Mouse (Mus musculus): ENCODE results near the gene Rimbp2. TPM values are rescaled to one million over a fixed set of nuclear protein-coding genes. Genes with fewer than 3 reads are reported as not detected.
"Not testable (repeated sequence)": the region's sequence is repeated elsewhere in the genome, so short reads cannot be mapped to it uniquely, and the experiment has no call there.

Rimbp2 gene
- polyA plus RNA-seq, 1 experiment from 2014 or later: 0.63 TPM

DNA sequence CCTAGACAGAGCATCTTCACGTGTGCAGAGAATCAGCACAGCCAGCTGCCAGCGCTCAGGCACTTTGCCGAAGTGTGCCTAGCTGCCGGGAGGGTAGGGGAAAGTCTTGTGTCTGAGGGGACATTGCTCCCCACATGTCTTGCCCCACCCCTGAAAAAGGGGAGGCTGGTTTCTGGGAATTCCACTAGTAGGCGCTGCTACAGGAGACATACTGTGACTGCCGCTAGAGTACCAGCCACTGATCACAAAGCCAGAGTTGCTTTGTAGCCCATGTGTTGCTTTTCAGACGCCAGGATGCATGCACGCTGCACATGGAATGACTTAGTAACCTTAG, 213.5 kb downstream of the Rimbp2 start:
- ATAC-seq (ENCODE audit: insufficient number of reproducible peaks, insufficient read depth, low FRiP score, low read depth): no peak
- H3K27me3 ChIP-seq (ENCODE audit: control insufficient read depth, insufficient read depth, low read length): peaks cover 11% of the 10 kb centered on the region; the same call in 1 of the 2 replicates
- no peaks in the 10 kb centered on the region for H3K9me3 ChIP-seq (ENCODE audit: control insufficient read depth, low read length)
- no peak overlapping the region for H3K27ac ChIP-seq (replicated peaks in 1 of 2; ENCODE audit: control insufficient read depth in 1 of 2, insufficient read depth in 1 of 2, low read depth in 2 of 2, low read length in 2 of 2)
- no peaks in the 10 kb centered on the region for H3K4me1 ChIP-seq (ENCODE audit: control insufficient read depth in 2 of 2, insufficient read depth in 2 of 2, low read length in 2 of 2)
- H3K4me3 ChIP-seq (ENCODE audit: control insufficient read depth in 1 of 2, insufficient read depth in 1 of 2, low read depth in 1 of 2, low read length in 2 of 2): no peak overlapping the region
- no peaks in the 10 kb centered on the region for H3K36me3 ChIP-seq (ENCODE audit: control insufficient read depth, insufficient read depth, low read length)
- no peak overlapping the region for H3K4me2 ChIP-seq (ENCODE audit: low read length)
- 40% methylated on average over 8 of the region's 8 CpGs for WGBS
- no peak overlapping the region for H3K9ac ChIP-seq (ENCODE audit: low read length)

DNA sequence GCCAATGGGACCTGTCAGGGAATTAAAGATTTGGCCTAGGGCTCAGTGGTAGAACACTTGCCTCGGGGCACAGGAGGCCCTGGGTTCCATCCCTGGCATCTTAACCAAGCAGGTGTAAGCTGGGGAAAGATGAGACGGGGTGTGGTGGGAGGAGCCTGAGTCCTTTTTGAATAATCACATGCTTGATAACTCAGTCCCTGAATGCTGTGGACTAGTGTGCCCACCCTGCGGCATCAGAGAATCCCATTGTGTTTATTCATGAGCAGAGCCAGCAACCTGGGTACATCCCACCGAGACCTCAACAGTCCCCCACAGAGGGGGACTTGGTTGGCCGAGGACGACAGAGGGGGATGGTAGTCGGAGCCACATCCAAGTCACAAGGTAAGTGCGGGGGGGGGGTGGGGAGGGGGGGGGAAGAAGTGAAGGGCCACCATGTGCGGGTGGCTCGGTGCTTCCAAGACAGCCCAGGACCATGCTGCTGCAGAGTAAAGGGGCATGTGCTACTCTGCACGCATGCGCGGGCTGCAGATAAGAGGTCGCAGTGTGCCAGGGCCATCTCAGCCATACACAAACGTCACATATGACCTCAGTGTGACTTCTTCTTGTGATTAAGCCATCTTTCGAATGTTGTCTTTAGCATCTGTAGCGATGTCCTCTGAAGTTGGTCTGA, 214.0 kb downstream of the Rimbp2 start:
- Histone ChIP-seq H3K9me3 (ENCODE audit: control insufficient read depth, low read length) (no peaks in the 10 kb centered on the region), H3K27me3 (ENCODE audit: control insufficient read depth, insufficient read depth, low read length) (peaks cover 11% of the 10 kb centered on the region; the same call in 1 of the 2 replicates), H3K4me2 (ENCODE audit: low read length) (no peak overlapping the region), H3K4me1 (ENCODE audit: control insufficient read depth in 2 of 2, insufficient read depth in 2 of 2, low read length in 2 of 2) (no peaks in the 10 kb centered on the region), H3K4me3 (ENCODE audit: control insufficient read depth in 1 of 2, insufficient read depth in 1 of 2, low read depth in 1 of 2, low read length in 2 of 2) (no peak overlapping the region), H3K9ac (ENCODE audit: low read length) (no peak overlapping the region), H3K36me3 (ENCODE audit: control insufficient read depth, insufficient read depth, low read length) (no peaks in the 10 kb centered on the region), H3K27ac (replicated peaks in 1 of 2; ENCODE audit: control insufficient read depth in 1 of 2, insufficient read depth in 1 of 2, low read depth in 2 of 2, low read length in 2 of 2) (no peak overlapping the region)
- WGBS: 39% methylated on average over 16 of the region's 17 CpGs
- no peak for ATAC-seq (ENCODE audit: insufficient number of reproducible peaks, insufficient read depth, low FRiP score, low read depth)

DNA sequence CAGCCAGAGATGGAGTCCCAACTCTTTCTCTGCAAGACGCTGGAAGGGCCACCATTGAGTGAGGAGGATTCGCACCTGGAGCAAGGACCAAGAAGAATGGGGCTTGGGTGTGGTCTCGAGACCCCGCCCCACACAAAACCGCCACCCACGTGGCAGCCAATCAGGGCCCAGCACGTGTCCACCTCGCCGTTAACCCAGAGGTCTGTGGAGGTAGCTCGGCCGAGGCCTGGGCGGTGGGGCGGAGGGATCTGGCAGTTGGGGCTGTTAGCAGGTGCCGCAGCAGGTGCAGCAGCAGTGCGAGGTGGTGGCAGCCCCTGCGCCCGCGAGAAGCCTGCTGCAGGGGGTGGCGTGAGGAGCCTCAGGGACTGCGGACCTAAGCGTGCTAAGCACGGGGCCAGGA, 217.4 kb downstream of the Rimbp2 start:
- no peak overlapping the region for H3K4me3 ChIP-seq (ENCODE audit: control insufficient read depth in 1 of 2, insufficient read depth in 1 of 2, low read depth in 1 of 2, low read length in 2 of 2)
- no peaks in the 10 kb centered on the region for H3K9me3 ChIP-seq (ENCODE audit: control insufficient read depth, low read length)
- peaks cover 11% of the 10 kb centered on the region for H3K27me3 ChIP-seq (ENCODE audit: control insufficient read depth, insufficient read depth, low read length)
- no peak for ATAC-seq (ENCODE audit: insufficient number of reproducible peaks, insufficient read depth, low FRiP score, low read depth)
- no peak overlapping the region for H3K27ac ChIP-seq (replicated peaks in 1 of 2; ENCODE audit: control insufficient read depth in 1 of 2, insufficient read depth in 1 of 2, low read depth in 2 of 2, low read length in 2 of 2)
- H3K9ac ChIP-seq (ENCODE audit: low read length): no peak overlapping the region
- no peaks in the 10 kb centered on the region for H3K4me1 ChIP-seq (ENCODE audit: control insufficient read depth in 2 of 2, insufficient read depth in 2 of 2, low read length in 2 of 2)
- H3K4me2 ChIP-seq (ENCODE audit: low read length): no peak overlapping the region
- WGBS: 65% methylated on average over 22 of the region's 22 CpGs
- no peaks in the 10 kb centered on the region for H3K36me3 ChIP-seq (ENCODE audit: control insufficient read depth, insufficient read depth, low read length)

DNA sequence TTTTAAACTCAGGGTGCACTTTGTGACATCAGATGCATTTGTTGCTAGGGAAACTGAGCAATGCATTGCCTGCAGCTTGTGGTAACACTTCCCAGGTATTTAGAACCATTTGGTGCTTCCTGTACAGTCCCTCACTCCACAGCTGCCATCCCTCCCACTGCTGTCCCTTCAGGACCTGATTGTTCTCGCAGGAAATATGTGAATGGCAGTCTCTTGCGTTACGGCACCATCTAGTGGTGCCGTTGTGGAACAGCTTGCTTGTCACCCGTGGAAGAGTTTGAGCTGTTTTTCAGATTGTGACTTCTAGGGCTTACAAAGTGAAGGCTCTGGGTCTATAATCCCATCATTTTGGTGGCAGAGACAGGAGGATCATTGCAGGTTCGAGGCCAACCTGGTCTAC, 219.3 kb downstream of the Rimbp2 start:
- H3K9ac ChIP-seq (ENCODE audit: low read length): no peak overlapping the region
- WGBS: 4% methylated on average over 6 of the region's 6 CpGs
- no peak for ATAC-seq (ENCODE audit: insufficient number of reproducible peaks, insufficient read depth, low FRiP score, low read depth)
- no peak overlapping the region for H3K27ac ChIP-seq (replicated peaks in 1 of 2; ENCODE audit: control insufficient read depth in 1 of 2, insufficient read depth in 1 of 2, low read depth in 2 of 2, low read length in 2 of 2)
- peaks cover 5% of the 10 kb centered on the region for H3K27me3 ChIP-seq (ENCODE audit: control insufficient read depth, insufficient read depth, low read length)
- no peaks in the 10 kb centered on the region for H3K36me3 ChIP-seq (ENCODE audit: control insufficient read depth, insufficient read depth, low read length)
- H3K4me1 ChIP-seq (ENCODE audit: control insufficient read depth in 2 of 2, insufficient read depth in 2 of 2, low read length in 2 of 2): no peaks in the 10 kb centered on the region
- no peak overlapping the region for H3K4me2 ChIP-seq (ENCODE audit: low read length)
- H3K4me3 ChIP-seq (ENCODE audit: control insufficient read depth in 1 of 2, insufficient read depth in 1 of 2, low read depth in 1 of 2, low read length in 2 of 2): no peak overlapping the region
- H3K9me3 ChIP-seq (ENCODE audit: control insufficient read depth, low read length): no peaks in the 10 kb centered on the region

DNA sequence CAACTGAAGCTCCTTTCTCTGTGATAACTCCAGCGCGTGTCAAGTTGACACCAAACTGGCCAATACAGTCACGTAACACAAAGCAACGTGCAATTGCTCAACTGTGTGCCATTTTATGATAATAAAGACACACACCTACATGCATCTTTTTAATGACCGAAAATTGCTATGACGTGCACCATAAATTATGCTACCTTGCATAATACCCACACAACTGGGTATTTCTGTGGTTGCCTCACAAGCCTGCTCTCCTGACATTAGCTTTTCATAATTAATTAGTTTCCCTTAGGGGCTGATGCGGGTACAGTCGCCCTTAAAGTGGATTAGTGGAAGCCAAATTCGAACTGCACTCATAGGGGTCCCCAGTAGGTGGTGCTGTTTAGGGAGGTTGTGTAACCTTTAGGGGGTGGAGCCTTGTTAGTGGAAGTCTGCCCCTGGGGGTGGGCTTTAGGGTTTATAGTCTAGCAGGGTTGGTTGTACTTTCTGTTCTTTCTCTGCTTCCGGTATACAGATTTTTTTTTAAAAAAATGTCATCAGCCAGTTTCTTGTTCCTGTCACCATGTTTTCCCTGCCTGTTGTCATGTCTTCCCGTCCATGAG, 220.8 kb downstream of the Rimbp2 start:
- no peak overlapping the region for H3K4me2 ChIP-seq (ENCODE audit: low read length)
- 62% methylated on average over 11 of the region's 11 CpGs for WGBS
- no peak for ATAC-seq (ENCODE audit: insufficient number of reproducible peaks, insufficient read depth, low FRiP score, low read depth)

DNA sequence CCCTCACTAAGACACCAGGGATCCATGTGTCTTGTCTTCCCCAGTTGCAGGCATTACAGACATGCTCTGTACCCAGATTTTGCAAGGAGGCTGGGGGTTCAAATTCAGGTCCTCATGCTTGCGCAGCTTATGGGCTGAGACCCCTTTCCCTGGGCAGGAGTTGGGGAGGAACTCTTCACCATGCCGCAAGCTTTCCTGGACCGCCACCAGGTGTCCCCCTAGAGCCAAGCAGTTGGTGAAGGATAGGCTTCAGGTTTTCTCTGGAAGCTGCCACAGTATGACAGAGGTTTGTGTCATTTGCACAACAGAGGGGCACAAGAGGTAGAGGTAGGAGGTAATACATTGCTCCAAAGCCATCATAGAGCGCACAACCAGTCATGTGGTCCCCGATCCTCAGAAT, 222.7 kb downstream of the Rimbp2 start:
- no peak overlapping the region for H3K4me2 ChIP-seq (ENCODE audit: low read length)
- H3K9me3 ChIP-seq (ENCODE audit: control insufficient read depth, low read length): no peaks in the 10 kb centered on the region
- no peaks in the 10 kb centered on the region for H3K36me3 ChIP-seq (ENCODE audit: control insufficient read depth, insufficient read depth, low read length)
- H3K9ac ChIP-seq (ENCODE audit: low read length): no peak overlapping the region
- H3K27me3 ChIP-seq (ENCODE audit: control insufficient read depth, insufficient read depth, low read length): no peaks in the 10 kb centered on the region; the same call in 1 of the 2 replicates
- WGBS: 39% methylated on average over 5 of the region's 5 CpGs
- no peaks in the 10 kb centered on the region for H3K4me1 ChIP-seq (ENCODE audit: control insufficient read depth in 2 of 2, insufficient read depth in 2 of 2, low read length in 2 of 2)
- H3K4me3 ChIP-seq (ENCODE audit: control insufficient read depth in 1 of 2, insufficient read depth in 1 of 2, low read depth in 1 of 2, low read length in 2 of 2): no peak overlapping the region
- H3K27ac ChIP-seq (replicated peaks in 1 of 2; ENCODE audit: control insufficient read depth in 1 of 2, insufficient read depth in 1 of 2, low read depth in 2 of 2, low read length in 2 of 2): no peak overlapping the region
- no peak for ATAC-seq (ENCODE audit: insufficient number of reproducible peaks, insufficient read depth, low FRiP score, low read depth)

More for the DNA sequence above, 220.8 kb downstream of the Rimbp2 start:
- no peaks in the 10 kb centered on the region for H3K4me1 ChIP-seq (ENCODE audit: control insufficient read depth in 2 of 2, insufficient read depth in 2 of 2, low read length in 2 of 2)
- H3K36me3 ChIP-seq (ENCODE audit: control insufficient read depth, insufficient read depth, low read length): no peaks in the 10 kb centered on the region
- H3K27me3 ChIP-seq (ENCODE audit: control insufficient read depth, insufficient read depth, low read length): no peaks in the 10 kb centered on the region; the same call in 1 of the 2 replicates
- H3K4me3 ChIP-seq (ENCODE audit: control insufficient read depth in 1 of 2, insufficient read depth in 1 of 2, low read depth in 1 of 2, low read length in 2 of 2): no peak overlapping the region
- H3K27ac ChIP-seq (replicated peaks in 1 of 2; ENCODE audit: control insufficient read depth in 1 of 2, insufficient read depth in 1 of 2, low read depth in 2 of 2, low read length in 2 of 2): no peak overlapping the region
- H3K9me3 ChIP-seq (ENCODE audit: control insufficient read depth, low read length): no peaks in the 10 kb centered on the region
- H3K9ac ChIP-seq (ENCODE audit: low read length): no peak overlapping the region

DNA sequence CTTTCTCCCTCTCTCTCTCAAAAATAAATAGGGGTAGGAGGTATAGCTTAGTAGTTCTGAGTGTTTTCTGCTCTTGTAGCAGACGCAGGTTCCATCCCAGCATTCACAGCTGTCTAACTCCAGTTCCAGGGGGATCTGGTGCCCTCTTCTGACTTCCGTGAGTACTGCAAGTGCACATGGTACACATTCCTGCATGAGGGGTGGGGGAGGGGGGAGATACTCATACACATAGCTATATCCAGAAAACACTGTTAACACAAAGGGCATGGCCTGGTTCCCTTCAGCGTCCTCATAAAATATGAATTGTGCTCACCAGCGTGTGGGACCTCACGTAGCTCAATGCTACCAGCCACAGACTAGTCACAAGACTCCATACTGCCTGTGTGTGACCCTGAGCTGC, 223.9 kb downstream of the Rimbp2 start:
- Histone ChIP-seq H3K36me3 (ENCODE audit: control insufficient read depth, insufficient read depth, low read length) (no peaks in the 10 kb centered on the region), H3K27me3 (ENCODE audit: control insufficient read depth, insufficient read depth, low read length) (no peaks in the 10 kb centered on the region; the same call in 1 of the 2 replicates), H3K9me3 (ENCODE audit: control insufficient read depth, low read length) (no peaks in the 10 kb centered on the region), H3K4me2 (ENCODE audit: low read length) (no peak overlapping the region), H3K4me3 (ENCODE audit: control insufficient read depth in 1 of 2, insufficient read depth in 1 of 2, low read depth in 1 of 2, low read length in 2 of 2) (no peak overlapping the region), H3K9ac (ENCODE audit: low read length) (no peak overlapping the region), H3K4me1 (ENCODE audit: control insufficient read depth in 2 of 2, insufficient read depth in 2 of 2, low read length in 2 of 2) (no peaks in the 10 kb centered on the region), H3K27ac (replicated peaks in 1 of 2; ENCODE audit: control insufficient read depth in 1 of 2, insufficient read depth in 1 of 2, low read depth in 2 of 2, low read length in 2 of 2) (no peak overlapping the region)
- no peak for ATAC-seq (ENCODE audit: insufficient number of reproducible peaks, insufficient read depth, low FRiP score, low read depth)
- 64% methylated on average over 5 of the region's 5 CpGs for WGBS

DNA sequence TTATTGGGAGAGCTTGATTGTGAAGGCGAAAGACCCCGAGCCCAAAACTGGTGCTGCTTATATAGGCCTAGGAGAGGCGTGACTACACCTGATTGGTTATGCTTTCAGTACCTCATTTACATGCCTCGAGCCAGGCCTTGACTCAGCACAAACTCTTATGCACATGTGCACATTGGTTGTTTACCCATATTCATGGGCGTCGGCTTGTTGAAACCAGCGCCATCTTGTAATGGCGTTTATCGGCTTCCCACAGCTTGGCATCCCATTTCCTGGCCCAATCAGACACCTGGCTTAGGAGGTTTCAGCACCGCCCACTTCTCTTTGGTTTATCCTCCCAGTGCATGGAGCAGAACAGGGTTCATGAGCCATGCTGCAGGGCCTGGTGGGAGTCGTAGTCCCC, 232.8 kb downstream of the Rimbp2 start:
- H3K4me1 ChIP-seq (ENCODE audit: control insufficient read depth in 2 of 2, insufficient read depth in 2 of 2, low read length in 2 of 2); H3K4me2 ChIP-seq (ENCODE audit: low read length); H3K9me3 ChIP-seq (ENCODE audit: control insufficient read depth, low read length); ATAC-seq (ENCODE audit: insufficient number of reproducible peaks, insufficient read depth, low FRiP score, low read depth); H3K27me3 ChIP-seq (ENCODE audit: control insufficient read depth, insufficient read depth, low read length); H3K9ac ChIP-seq (ENCODE audit: low read length); H3K36me3 ChIP-seq (ENCODE audit: control insufficient read depth, insufficient read depth, low read length); H3K4me3 ChIP-seq (ENCODE audit: control insufficient read depth in 1 of 2, insufficient read depth in 1 of 2, low read depth in 1 of 2, low read length in 2 of 2); H3K27ac ChIP-seq (replicated peaks in 1 of 2; ENCODE audit: control insufficient read depth in 1 of 2, insufficient read depth in 1 of 2, low read depth in 2 of 2, low read length in 2 of 2): not testable (repeated sequence)
- WGBS: 87% methylated on average over 11 of the region's 11 CpGs
